Mouse (Mus musculus) c-Kit-positive CD71-positive TER-119-negative erythroid progenitor cells, embryonic 14.5 days (primary cell): Measurements from ENCODE around the gene Tmem94.
"Not testable (repeated sequence)": the region's sequence is repeated elsewhere in the genome, so short reads cannot be mapped to it uniquely, and the experiment has no call there.

Experiments used
- DNase-seq: peaks from one replicate; pipeline ENCODE4 v3.0.0-alpha.2; 2013; ENCODE audit warnings: low read depth

Gene Tmem94

DNA sequence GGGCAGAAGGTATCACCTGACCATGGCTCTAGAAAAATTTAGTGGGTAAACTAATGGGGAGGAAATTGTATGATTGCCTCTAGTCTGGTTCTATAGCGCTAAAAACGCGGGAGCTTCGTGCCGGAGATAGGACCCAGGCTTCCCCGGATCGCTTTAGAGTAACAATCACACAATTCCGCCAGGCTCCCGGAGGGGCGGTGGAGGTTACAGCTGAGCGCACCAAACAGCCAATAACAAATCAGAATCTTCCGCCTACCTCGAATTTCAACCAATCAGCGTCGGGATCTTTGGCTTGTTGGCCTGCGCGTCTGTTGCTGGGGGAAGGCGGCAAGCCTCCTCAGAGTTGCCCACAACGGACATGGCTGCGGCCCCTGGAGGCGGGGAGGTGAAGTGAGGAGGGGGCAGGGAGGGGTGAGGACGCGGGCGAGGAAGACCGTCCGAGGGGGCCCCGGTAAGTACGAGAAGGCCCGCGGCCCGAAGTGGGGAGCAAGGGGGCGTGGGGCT is at the start of gene Tmem94:
Gene Tmem94, plus strand, starts transcription at position 331 of the 504 bp plus-strand sequence.
- DNase-seq = peak; percentile 99

DNA sequence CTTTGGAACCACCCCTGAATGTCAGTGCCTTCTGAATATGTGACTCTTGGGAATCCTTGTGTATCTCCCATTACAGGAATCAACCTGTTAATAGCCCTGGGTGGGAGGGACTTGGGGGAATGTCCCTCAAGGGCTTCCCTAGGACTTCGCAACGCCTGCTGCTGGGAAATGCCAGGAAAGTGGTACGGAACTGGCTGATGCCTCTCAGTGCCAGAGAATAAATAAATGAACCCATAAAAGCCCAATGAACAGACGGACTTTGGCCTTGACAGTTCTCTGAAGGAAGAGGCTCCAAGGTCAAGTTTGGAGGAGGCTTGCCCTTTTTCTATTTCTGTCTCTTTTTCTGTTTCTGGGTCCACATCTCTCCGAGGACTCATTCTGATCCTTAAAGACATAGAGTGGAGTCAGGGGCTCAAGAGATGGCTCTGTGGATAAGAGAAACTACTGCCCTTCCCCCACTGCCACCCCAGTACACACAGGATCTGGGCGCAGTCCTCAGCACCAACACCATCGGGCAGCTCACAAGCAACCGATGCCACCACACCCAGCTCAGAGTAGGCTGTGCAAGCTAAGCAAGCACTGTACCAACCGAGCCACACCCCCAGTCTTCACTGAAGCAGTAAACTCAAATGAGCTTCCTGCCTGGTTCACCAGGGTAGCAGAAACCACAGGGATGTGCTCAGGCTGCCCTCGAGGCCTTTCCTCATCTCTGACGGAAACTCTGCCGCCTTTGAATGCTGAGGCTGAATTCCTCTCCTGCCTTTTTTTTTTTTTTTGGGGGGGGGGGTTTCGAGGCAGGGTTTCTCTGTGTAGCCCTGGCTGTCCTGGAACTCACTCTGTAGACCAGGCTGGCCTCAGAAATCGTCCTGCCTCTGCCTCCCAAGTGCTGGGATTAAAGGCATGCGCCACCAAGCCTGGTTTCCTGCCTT is 48.6 kb upstream of the Tmem94 start:
- DNase-seq = no peak

DNA sequence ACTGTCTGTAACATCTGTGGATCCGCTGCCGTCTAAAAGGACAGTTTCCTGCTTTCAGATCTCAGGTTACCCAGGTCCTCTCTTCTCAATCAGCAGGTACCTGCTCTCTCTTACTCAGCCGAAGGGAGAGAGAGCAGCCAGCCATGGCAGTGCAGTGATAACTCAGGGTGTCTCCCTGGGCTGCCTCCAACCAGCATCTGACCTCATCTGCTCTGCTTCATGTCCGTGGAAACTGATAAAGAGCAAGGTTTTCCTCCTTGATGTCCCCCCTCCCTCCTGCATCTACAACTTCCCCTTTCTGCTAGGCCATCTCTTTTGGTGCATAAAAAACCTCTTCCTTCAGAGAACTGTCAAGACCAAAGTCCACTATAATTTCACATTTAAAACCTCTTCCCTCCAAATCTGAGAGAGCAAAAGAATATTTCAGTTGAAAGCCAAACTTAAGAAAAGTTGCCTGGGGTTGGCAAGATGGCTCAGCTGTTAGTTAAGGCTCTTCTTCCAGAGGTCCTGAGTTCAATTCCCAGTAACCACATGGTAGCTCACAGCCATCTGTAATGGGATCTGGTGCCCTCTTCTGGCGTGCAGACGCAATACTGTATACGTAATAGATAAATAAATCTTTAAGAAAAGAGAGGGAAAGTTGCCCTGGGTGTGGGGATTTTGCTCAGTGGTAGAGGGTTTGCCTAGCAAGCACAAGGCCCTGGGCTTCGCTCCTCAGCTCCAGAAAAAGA is 47.4 kb upstream of the Tmem94 start:
- DNase-seq = no peak

DNA sequence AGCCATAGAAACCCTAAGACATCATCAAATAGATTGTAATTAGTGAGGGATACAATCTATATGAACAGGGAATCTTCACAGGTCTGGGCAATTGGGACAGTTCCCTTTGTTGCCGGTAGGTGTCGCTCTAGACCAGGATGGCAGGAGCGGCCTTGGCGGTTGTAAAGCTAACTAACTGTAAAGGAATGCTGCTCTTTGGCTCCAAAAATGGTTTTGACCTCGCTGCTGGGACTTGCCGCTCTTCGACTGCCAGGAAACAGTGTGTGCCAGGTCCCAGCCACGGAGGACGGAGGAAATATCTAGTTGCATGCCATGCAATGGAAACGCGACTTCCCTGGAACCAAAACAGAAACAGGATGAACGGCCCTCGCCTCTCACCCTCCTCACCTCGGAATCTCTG is 42.6 kb upstream of the Tmem94 start:
- no peak for DNase-seq

DNA sequence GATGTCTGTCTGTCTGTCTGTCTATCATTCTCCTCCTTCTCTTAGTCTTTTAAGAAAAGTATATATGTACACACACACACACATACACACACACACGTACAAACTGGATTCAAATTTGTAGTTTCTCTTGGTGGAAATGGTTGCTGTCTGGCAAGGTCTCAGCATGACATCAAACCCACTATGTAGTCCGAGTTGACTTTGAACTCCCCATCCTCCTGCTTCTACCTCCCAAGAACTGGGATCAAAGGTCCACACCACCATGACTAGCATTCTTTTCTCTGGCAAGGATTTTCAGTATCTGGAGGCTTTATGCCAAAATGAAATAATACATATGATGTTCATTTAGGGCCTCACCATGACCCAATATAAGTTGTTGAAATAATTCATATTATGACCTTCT is 42.0 kb upstream of the Tmem94 start:
- DNase-seq = no peak

DNA sequence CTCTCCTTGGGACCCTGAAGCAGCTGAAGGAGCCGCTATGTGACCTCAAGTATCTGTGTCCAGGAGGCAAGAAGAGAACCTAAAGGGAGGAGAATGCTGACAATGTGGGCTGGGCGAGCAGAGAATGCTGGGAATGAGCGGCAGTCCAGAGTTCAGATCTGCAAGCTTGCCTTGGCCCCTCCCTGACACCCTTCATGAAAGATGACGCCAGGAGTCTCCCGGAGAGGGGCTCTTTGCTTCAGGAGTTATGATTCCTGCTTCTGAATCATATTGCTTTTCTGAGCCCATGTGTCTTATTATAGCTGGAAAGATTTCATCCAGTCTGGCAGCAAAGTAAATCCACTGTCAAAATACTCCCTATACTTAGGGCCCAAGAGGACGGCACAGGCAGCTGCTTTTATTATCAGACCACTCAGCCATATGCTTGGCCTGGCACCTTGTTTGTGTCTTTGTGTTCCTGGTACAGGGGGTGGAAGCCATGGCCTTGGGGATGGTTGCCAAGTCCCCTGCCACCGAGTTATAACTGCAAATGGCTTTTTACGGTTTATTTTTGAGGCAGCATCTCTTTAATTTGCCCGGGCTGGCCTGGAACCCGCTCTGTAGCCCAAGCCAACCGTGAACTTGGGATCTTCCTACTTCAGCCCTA is 31.1 kb upstream of the Tmem94 start:
- no peak for DNase-seq

DNA sequence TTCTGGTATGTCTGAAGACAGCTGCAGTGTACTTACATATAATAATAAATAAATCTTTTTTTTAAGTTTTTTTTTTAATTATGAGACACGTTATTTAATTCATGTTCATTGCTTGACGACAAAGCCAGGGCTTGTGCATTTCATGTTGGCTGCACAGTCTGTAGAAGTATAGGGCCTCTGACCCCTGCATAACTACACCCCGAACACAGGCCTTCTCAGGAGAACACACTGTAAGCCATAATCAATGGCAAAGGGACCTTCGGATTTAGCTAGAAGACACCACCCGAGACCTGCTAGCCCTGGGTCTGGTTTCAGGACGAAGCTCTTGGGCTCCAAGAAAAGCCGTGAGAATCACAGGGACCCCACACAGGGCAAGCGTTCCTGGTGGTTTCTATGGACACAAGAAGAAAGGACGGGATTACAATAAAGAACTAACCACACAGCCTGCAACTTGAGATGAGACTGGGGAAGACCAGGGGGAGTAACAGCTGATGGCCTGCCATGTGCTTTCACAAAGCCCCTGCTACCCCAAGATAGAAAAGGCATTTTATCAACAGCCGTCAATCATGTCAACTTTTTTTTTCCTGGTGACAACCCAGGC is 27.5 kb upstream of the Tmem94 start:
- DNase-seq = no peak

DNA sequence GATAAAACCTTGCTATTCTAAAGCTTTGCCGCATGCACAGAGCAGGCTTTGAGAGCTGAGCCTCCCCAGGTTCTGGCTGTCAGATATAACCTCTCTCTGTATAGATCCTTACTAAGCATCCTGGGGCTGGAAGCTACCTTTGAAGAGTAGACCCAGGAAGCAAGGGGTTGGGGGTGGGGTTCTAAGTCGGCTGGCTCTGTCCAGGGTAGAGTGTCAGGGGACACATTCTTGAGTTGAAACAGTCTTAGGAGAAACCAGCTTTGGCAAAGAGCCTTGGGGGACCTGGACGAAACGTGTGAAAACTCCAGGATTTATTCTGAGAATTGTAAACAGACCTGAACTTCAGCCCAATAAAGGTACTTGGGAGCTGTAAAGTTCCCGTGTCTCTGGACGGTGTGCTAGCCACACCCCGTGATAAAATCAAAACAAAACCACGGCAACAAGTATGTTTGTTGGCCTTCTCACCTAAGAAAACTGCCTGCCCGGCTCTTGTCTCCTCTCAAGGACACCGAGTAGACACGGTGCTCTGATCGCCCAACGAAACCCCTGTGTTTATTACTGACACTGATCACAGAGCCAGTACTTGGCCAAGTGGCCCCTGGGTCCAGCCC is 26.9 kb upstream of the Tmem94 start:
- DNase-seq = no peak

DNA sequence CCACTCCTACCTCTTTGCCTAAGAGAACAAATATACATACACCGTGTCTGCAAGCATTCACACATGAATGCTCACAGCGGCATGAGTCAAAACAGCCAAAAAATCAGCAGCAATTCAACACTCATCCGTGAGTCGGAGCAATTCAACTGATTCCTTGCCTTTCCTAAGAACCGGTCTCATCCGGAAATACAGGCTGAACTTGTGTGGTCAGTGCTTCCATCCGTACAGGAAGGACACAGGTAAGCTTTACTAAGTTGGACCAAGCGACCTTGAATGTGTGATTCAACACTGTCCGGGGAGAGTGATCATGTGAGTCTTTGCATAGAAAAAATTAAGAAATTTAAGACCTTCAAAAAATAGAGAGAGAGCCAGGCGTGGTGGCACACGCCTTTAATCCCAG is 24.2 kb upstream of the Tmem94 start:
- DNase-seq = no peak

DNA sequence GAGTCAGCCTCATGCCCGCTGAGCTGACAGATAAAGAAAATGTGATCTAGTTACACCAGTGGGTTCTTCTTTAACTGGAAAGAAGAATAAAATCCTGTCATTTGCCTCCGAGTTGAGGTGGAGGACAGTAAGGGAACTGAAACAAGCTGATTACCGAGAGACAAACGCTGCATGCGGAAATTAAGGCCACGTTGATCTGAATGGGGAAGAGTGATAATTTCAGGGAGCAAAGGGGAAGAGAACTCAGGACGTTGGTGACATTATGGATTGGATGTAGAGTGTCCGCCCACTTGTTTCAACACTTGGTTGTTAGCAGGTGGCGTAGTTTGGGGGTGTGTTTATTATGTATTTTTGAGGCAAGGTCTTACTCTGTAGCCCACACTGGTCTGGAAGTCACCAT is 22.3 kb upstream of the Tmem94 start:
- DNase-seq = no peak

DNA sequence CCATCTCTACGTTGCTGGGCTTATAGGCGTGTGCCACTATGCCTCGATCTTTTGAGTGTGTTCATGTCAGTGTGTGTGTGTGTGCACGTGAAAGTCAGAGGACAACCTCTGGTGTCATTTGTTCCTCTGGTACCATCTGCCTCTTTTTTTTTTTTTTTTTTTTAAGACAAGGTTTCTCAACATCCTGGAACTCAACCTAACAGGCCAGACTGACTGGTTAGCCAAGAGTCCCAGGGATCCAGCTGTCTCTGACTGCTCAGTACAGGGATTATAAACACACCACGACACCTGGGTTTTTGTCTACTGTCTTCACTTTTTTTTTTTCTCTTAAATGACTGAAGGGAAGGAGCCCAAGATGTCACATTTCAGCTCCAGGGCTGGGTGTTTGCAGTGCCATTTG is 20.8 kb upstream of the Tmem94 start:
- no peak for DNase-seq

DNA sequence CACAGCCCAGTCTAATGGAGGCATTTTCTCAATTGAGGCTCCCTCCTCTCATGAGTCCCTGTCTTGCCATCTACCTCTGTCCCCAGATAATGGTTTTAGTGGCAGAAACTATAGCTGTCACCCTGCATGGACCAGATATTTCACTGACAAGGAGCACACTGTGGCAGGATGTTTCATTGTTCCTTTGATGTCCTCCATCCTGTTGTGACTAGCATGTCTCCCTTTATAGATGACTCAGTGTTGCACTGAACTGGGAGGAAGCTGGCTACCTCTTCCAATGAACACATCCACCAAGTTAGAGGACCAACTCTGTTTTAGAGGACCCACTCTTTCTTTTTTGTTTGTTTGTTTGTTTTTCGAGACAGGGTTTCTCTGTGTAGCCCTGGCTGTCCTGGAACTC is 19.1 kb upstream of the Tmem94 start:
- DNase-seq = no peak

DNA sequence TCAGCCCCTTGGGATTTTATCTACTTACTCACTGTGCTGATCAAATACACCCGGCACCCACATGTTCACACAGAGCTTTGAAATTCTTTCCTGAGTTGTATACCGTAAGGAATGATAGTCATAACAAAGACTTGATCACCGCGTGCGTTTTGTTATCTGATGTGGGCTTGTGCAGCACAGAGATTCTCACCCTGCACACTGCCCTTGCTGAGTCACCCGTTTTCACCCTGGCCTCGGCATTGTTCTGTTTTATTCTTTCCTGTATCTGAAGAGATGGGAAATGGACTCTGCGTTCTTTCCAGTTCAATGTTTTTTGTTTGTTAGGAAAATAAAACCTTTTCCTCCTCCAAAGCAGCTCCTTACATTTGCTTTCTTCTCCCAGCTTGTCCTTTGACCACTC is 18.5 kb upstream of the Tmem94 start:
- no peak for DNase-seq

DNA sequence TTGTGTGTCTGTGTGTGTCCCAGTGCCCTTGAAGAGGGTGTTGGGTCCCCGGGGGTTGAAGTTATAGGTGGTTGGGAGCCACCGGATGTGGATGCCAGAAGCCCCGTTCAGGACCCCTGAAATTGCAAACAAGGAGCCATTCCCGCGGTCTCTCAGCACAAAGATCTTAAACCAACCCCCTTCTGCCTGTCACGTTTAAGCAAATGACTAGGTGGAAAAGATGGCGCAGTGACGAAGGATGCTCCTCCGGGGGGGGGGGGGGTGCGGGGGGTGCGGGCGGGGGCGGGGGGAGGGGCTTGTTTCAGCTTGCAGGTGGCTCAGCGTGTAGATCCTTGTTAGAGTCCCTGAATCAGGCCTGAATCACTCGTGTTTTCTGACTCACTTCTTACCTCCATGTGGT is 17.9 kb upstream of the Tmem94 start:
- DNase-seq = no peak

DNA sequence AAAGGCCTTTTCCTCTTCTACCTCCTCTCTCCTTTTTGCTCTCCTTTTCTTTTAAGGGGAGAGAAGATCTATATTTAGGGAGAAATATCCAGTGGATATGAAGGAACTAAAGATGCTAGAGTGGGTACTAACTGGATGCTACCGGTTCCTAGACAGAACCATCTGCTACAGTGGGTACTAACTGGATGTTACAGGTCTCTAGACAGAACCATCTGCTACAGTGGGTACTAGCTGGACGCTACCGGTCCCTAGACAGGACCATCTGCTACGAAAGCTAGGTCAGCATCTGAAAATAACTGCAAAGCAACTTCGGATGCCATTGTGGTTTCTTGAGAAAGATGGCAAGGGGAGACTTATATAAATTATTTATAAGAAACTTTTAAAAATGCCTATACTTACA is 15.4 kb upstream of the Tmem94 start:
- no peak for DNase-seq

DNA sequence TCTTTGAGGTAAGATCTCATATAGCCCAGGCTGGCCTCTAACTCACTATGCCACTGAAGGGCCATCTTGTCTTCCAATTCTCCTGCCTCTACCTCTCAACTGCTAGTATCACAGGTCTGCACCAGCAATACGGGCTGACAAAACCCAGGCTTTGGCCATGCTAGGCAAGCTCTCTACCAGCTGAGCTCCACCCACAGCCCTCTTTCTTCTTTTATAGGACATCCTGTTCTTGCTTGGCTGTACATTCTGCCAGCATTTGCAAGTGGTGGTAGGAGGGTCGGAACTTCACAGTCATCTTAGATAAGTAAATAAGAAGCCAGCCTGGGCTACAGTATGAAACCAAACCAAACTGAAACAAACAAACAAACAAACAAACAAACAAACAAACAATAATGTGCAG is 13.5 kb upstream of the Tmem94 start:
- no peak for DNase-seq

DNA sequence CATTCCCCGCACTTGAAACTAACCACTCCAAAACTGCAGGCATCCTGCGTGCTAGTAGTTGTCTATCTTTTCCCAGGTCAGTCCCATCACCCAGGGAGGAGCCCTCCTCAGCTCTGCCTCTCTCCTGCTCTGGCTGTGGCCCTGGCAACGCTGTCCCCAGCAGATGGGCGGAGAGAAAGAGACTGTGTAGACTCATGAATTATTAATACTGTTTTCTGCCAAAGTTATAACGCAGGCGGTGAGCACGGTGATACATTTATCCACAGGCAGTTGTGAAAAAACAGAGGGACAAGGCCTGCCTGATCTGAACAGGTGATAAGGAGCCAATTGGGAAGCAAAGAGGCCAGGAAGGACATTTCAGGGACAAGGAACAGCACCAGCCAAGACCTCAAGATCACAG is 12.6 kb upstream of the Tmem94 start:
- DNase-seq = no peak

DNA sequence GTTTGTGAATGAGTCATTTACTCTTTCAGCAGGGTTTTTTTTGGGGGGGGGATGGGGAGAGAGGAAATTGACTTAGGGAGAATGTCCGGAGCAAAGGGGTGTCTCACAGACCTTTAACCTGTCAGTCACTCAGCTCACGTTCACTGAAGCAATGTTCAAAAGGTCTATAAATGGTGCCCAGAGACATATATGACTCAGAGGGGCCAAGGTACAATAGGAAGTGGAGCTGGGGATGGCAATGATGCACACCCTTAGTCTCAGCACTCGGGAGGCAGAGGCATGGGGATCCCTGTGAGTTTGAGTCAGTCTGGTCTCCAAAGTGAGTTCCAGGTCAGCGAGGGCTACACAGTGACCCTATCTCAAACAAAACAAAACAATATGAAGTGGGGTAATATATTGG is 11.7 kb upstream of the Tmem94 start:
- DNase-seq = no peak

DNA sequence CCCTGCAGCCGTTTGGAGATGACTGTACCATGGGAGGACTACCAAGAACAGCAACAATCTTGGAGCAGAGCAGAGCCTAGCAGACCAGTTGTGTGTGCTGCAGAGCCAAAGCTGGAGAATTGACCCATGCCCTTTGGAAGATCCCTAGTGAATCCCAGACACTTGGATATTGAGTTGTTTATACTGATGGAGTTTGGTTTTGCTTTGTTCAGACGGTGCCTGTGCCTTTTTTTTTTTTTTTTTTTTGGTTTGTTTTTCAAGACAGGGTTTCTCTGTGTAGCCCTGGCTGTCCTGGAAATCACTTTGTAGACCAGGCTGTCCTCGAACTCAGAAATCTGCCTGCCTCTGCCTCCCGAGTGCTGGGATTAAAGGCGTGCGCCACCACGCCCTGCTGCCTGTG is 3.1 kb upstream of the Tmem94 start:
- not testable (repeated sequence) for DNase-seq

DNA sequence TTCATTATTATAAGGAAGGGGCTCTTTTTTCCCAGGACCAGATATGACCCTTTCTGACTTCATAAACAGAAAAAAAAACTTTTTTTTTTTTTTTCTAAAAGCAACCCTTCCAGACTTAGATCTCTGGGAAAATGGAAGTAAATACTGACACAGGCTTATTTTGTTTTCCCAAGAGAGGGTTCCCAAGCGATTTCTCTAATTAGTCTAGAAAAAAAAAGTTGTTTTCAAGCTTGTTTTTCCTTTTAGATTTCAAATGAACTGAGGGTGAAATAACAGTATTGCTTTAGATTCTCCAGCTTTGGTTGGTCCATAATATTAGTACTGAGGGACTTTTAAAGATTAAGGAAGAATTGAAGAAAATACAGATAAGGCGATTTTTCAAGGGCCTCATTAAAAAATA is 535 bp upstream of the Tmem94 start:
- DNase-seq = no peak

DNA sequence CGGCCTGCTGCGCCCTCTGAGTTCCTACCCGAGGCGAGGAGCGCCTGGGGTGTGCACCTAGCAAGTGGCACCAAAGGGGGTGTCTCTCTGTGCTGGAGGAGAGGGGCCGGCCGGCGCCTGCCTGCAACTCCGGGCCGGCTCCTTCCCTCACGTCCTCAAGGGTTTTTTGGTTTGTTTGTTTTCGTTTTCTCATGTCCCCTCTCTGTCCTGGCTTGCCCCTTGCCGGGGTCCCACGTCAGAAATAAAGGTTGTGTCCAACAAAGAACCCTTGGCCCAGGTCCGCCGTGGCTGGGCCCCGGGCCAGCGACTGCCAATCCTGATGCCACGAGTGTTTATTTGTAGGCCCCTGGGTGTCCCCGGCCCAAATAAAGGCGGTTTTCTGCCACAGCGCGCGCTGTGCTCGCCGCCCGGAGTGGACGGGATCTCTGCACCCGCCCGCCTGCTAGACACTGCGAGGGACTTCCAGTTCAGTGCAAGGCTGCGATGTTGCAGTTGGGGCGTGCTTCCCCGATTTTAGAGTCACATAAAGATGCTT is 441 bp downstream of the Tmem94 start:
- no peak for DNase-seq
